25 mouse cellular contexts compared by ENCODE assay signal in genomic region chr16:33192280-33192679, GRCm38 (mm10). TPM values are rescaled to one million over a fixed set of nuclear protein-coding genes. Genes with fewer than 3 reads are reported as not detected.
DNase-seq lines count a peak whose midpoint lies in the region; ATAC-seq and TF ChIP-seq lines count a peak whose summit lies in the region.
"Had no signal": no experiment of that assay in that cellular context is flagged by ENCODE, and none has a peak within 500 bp of the region (broad histone marks: within the 10 kb centered on the region; RNA-seq: fewer than 3 reads in every experiment).

No protein-coding gene starts in this region.

- H3K4me2 ChIP-seq in kidney, postnatal 0 days (ENCODE audit: low read length): no peak overlapping the region
- no peak overlapping the region for H3K4me2 ChIP-seq in kidney, embryonic 14.5 days (replicated peaks; ENCODE audit: low read depth, low read length)
- H3K4me2 ChIP-seq in lung, embryonic 16.5 days (ENCODE audit: low read depth, low read length): no peak overlapping the region
- H3K4me2 ChIP-seq: embryonic facial prominence, embryonic 15.5 days; forebrain, embryonic 12.5 days; heart, embryonic 12.5 days; limb, embryonic 15.5 days; midbrain, embryonic 12.5 days; neural tube, embryonic 13.5 days; stomach, embryonic 15.5 days had no signal

- no peak for TF ChIP-seq EP300 in heart, adult 2 months (IDR thresholded peaks at IDR 0.05; ENCODE audit: insufficient read depth, low read depth, low read length)

- H3K9ac ChIP-seq in heart, adult 2 months (ENCODE audit: low read depth, low read length): no peak overlapping the region
- H3K9ac ChIP-seq in kidney, postnatal 0 days (ENCODE audit: low read depth, low read length): no peak overlapping the region
- H3K9ac ChIP-seq in kidney, embryonic 14.5 days (ENCODE audit: low read depth, low read length): no peak overlapping the region
- no peak overlapping the region for H3K9ac ChIP-seq in lung, embryonic 16.5 days (ENCODE audit: low read length)
- H3K9ac ChIP-seq: embryonic facial prominence, embryonic 15.5 days; forebrain, embryonic 12.5 days; forebrain, postnatal 0 days; heart, embryonic 12.5 days; limb, embryonic 15.5 days; midbrain, embryonic 12.5 days; neural tube, embryonic 13.5 days; stomach, embryonic 15.5 days had no signal

- peak overlapping the region; percentile 47 for H3K27ac ChIP-seq in heart, adult 2 months
- H3K27ac ChIP-seq in kidney, postnatal 0 days: peak overlapping the region; percentile 39; the same call in 1 of the 2 replicates
- no peak overlapping the region for H3K27ac ChIP-seq in kidney, embryonic 14.5 days (ENCODE audit: low read depth, low read length)
- peak overlapping the region; percentile 75 for H3K27ac ChIP-seq in lung, embryonic 16.5 days (ENCODE audit: low read length)
- H3K27ac ChIP-seq: embryonic facial prominence, embryonic 10.5 days; embryonic facial prominence, embryonic 15.5 days; forebrain, embryonic 12.5 days; limb, embryonic 10.5 days; limb, embryonic 15.5 days; midbrain, embryonic 12.5 days had no signal

- H3K79me2 ChIP-seq in heart, adult 2 months (replicated peaks; ENCODE audit: control insufficient read depth, insufficient read depth, low read length): peaks cover 2% of the 10 kb centered on the region; the same call in 1 of the 2 replicates

- no peak for ATAC-seq in kidney, postnatal 0 days (replicated peaks; ENCODE audit: low FRiP score, low read depth)
- ATAC-seq in kidney, embryonic 14.5 days (ENCODE audit: low FRiP score, low TSS enrichment): no peak
- ATAC-seq in lung, embryonic 16.5 days (ENCODE audit: low read depth): no peak
- ATAC-seq: forebrain, postnatal 0 days; hindbrain, embryonic 16.5 days; Patski had no signal

- 70% methylated on average over 2 of the region's 2 CpGs for WGBS in heart, adult 2 months
- WGBS in kidney, postnatal 0 days: 77% methylated on average over 2 of the region's 2 CpGs
- 84% methylated on average over 2 of the region's 2 CpGs for WGBS in kidney, embryonic 14.5 days
- WGBS in lung, embryonic 16.5 days: 66% methylated on average over 2 of the region's 2 CpGs

- H3K9me3 ChIP-seq in kidney, postnatal 0 days (replicated peaks; ENCODE audit: low read length): no peaks in the 10 kb centered on the region
- no peaks in the 10 kb centered on the region for H3K9me3 ChIP-seq in kidney, embryonic 14.5 days (ENCODE audit: control insufficient read depth, low read length)
- no peaks in the 10 kb centered on the region for H3K9me3 ChIP-seq in lung, embryonic 16.5 days (ENCODE audit: control insufficient read depth, low read length)
- H3K9me3 ChIP-seq: embryonic facial prominence, embryonic 10.5 days; embryonic facial prominence, embryonic 15.5 days; forebrain, embryonic 12.5 days; heart, embryonic 12.5 days; limb, embryonic 10.5 days; limb, embryonic 15.5 days; megakaryocyte, embryonic 14.5 days; midbrain, embryonic 12.5 days; neural tube, embryonic 13.5 days; stomach, embryonic 15.5 days had no signal

- TF ChIP-seq CTCF in heart, adult 2 months (IDR thresholded peaks at IDR 0.05): no peak
- TF ChIP-seq CTCF in kidney, postnatal 0 days (IDR thresholded peaks at IDR 0.05; ENCODE audit: low read depth): no peak

- no peak overlapping the region for H3K4me3 ChIP-seq in heart, adult 2 months
- H3K4me3 ChIP-seq in kidney, postnatal 0 days (replicated peaks; ENCODE audit: low read depth, low read length): no peak overlapping the region
- H3K4me3 ChIP-seq in kidney, embryonic 14.5 days (ENCODE audit: low read length): no peak overlapping the region
- no peak overlapping the region for H3K4me3 ChIP-seq in lung, embryonic 16.5 days (ENCODE audit: low read length)
- H3K4me3 ChIP-seq: embryonic facial prominence, embryonic 10.5 days; embryonic facial prominence, embryonic 15.5 days; forebrain, embryonic 12.5 days; heart, embryonic 12.5 days; limb, embryonic 10.5 days; limb, embryonic 15.5 days; megakaryocyte, embryonic 14.5 days; midbrain, embryonic 12.5 days; neural tube, embryonic 13.5 days; stomach, embryonic 15.5 days had no signal

- peaks cover 13% of the 10 kb centered on the region for H3K4me1 ChIP-seq in heart, adult 2 months (ENCODE audit: control insufficient read depth, insufficient read depth, low read length)
- peaks cover 6% of the 10 kb centered on the region for H3K4me1 ChIP-seq in kidney, postnatal 0 days (replicated peaks; ENCODE audit: insufficient read depth, low read length)
- peaks cover 2% of the 10 kb centered on the region for H3K4me1 ChIP-seq in kidney, embryonic 14.5 days (ENCODE audit: control insufficient read depth, insufficient read depth, low read length)
- peaks cover 27% of the 10 kb centered on the region for H3K4me1 ChIP-seq in lung, embryonic 16.5 days (replicated peaks; ENCODE audit: control insufficient read depth, insufficient read depth, low read length)
- H3K4me1 ChIP-seq: limb, embryonic 10.5 days had no signal

- H3K36me3 ChIP-seq in heart, adult 2 months (ENCODE audit: control insufficient read depth, insufficient read depth, low read length): peaks cover 31% of the 10 kb centered on the region
- H3K36me3 ChIP-seq in kidney, postnatal 0 days (ENCODE audit: insufficient read depth, low read length): no peaks in the 10 kb centered on the region
- peaks cover 4% of the 10 kb centered on the region; the same call in 1 of the 2 replicates for H3K36me3 ChIP-seq in kidney, embryonic 14.5 days (ENCODE audit: control insufficient read depth, insufficient read depth, low read length)
- no peaks in the 10 kb centered on the region for H3K36me3 ChIP-seq in lung, embryonic 16.5 days (ENCODE audit: control insufficient read depth, insufficient read depth, low read length)
- H3K36me3 ChIP-seq: embryonic facial prominence, embryonic 15.5 days; neural tube, embryonic 13.5 days had no signal

- H3K27me3 ChIP-seq in heart, adult 2 months (ENCODE audit: control insufficient read depth, insufficient read depth, low read length): no peaks in the 10 kb centered on the region
- H3K27me3 ChIP-seq in kidney, postnatal 0 days (ENCODE audit: insufficient read depth, low read length): no peaks in the 10 kb centered on the region
- H3K27me3 ChIP-seq in kidney, embryonic 14.5 days (ENCODE audit: control insufficient read depth, insufficient read depth, low read length): no peaks in the 10 kb centered on the region
- no peaks in the 10 kb centered on the region for H3K27me3 ChIP-seq in lung, embryonic 16.5 days (ENCODE audit: control insufficient read depth, insufficient read depth, low read depth, low read length)
- H3K27me3 ChIP-seq: embryonic facial prominence, embryonic 15.5 days; forebrain, embryonic 12.5 days; heart, embryonic 12.5 days; limb, embryonic 15.5 days; megakaryocyte, embryonic 14.5 days; midbrain, embryonic 12.5 days; neural tube, embryonic 13.5 days; Patski; stomach, embryonic 15.5 days had no signal

- TF ChIP-seq POLR2A in heart, adult 2 months (IDR thresholded peaks at IDR 0.05; ENCODE audit: insufficient read depth, low read depth, low read length): no peak

- DNase-seq in heart, adult 2 months: no peak
- DNase-seq in heart, adult 8-10 months (ENCODE audit: low spot score): no peak
- no peak for DNase-seq in kidney, postnatal 0 days (ENCODE audit: low spot score)
- DNase-seq in lung, postnatal 36 days: no peak
- no peak for DNase-seq in right cerebral cortex, postnatal 10 days (ENCODE audit: low spot score in 2 of 2)
- DNase-seq: cerebellum, adult 8-10 months; cerebellum, postnatal 25 days; forebrain, postnatal 0 days; gastrocnemius, postnatal 10 days; layer of hippocampus, adult 9-11 months; right cerebral cortex, postnatal 14 days had no signal

- intact Hi-C loops in heart, adult 2 months (cut with DNase I): no loop called here

RNA-seq across cellular contexts. Expression of gene Osbpl11, which starts 7.4 kb away (rescaled TPM):
- total RNA-seq in heart, adult 2 months (2021): 10 to 100 TPM; 17.0 to 18.4 TPM
- polyA plus RNA-seq in heart, adult 2 months (2012; rRNA removed): 8.9 and 12.0 TPM in 2 replicates
- total RNA-seq in heart, adult 8-10 months (2022): 10 to 100 TPM; 16.1 to 21.6 (median 17.0) TPM
- 16.9 and 17.8 TPM in 2 replicates for polyA plus RNA-seq in kidney, postnatal 0 days (2015; fragmentation: Nextera tagmentation; extraction: Ambion mirVana)
- 12.0 and 18.9 TPM in 2 replicates for polyA plus RNA-seq in kidney, embryonic 14.5 days (2014; fragmentation: Nextera tagmentation; extraction: Ambion mirVana)
- 14.8 and 14.9 TPM in 2 replicates for polyA plus RNA-seq in lung, embryonic 16.5 days (2015; fragmentation: Nextera tagmentation; extraction: Ambion mirVana)

RNA-seq across cellular contexts. Expression of gene Snx4, which starts 59.0 kb away (rescaled TPM):
- 10 to 100 TPM; 21.5 to 21.7 TPM for total RNA-seq in heart, adult 2 months (2021)
- polyA plus RNA-seq in heart, adult 2 months (2012; rRNA removed): 11.7 and 16.6 TPM in 2 replicates
- total RNA-seq in heart, adult 8-10 months (2022): 10 to 100 TPM; 20.3 to 25.2 (median 22.8) TPM
- 90.6 and 97.5 TPM in 2 replicates for polyA plus RNA-seq in kidney, postnatal 0 days (2015; fragmentation: Nextera tagmentation; extraction: Ambion mirVana)
- 68.5 and 79.7 TPM in 2 replicates for polyA plus RNA-seq in kidney, embryonic 14.5 days (2014; fragmentation: Nextera tagmentation; extraction: Ambion mirVana)
- 127 and 135 TPM in 2 replicates for polyA plus RNA-seq in lung, embryonic 16.5 days (2015; fragmentation: Nextera tagmentation; extraction: Ambion mirVana)
